Mouse (Mus musculus): ENCODE measurements around the gene Mrpl16. TPM values are rescaled to one million over a fixed set of nuclear protein-coding genes. Genes with fewer than 3 reads are reported as not detected.
A peak's percentile ranks its signal among the peaks of the same experiment; 100 is the strongest.

Gene Mrpl16
- polyA plus RNA-seq, 1 experiment from 2014 or later: 48.6 TPM

DNA sequence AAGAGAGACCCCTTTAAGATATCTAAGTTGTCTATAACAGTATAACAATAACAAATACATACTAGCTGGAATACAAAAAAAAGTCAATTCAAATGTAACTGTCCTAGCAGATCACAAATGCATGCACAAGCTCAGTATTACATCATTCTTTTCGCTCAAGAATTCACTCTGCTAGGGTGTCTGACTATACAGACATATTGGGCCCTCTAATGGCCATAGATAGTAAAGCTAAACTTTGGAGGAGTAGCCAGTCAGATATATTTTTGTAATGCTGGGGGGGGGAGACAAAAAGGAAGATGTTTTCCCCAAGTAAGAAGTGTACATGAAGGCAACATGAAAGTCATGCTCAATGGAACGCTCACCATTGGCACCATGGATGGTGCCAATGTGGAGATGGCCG lies 5.1 kb upstream of the Mrpl16 start:
- Histone ChIP-seq H3K9me3 (ENCODE audit: control insufficient read depth, low read length) (no peaks in the 10 kb centered on the region), H3K4me3 (ENCODE audit: low read depth, low read length) (no peak overlapping the region), H3K9ac (ENCODE audit: low read length) (no peak overlapping the region), H3K36me3 (ENCODE audit: control insufficient read depth, insufficient read depth, low read length) (no peaks in the 10 kb centered on the region), H3K27me3 (ENCODE audit: control insufficient read depth, insufficient read depth, low read length) (no peaks in the 10 kb centered on the region), H3K4me1 (ENCODE audit: control insufficient read depth, insufficient read depth, low read length) (no peaks in the 10 kb centered on the region), H3K4me2 (ENCODE audit: low read depth) (no peak overlapping the region), H3K27ac (ENCODE audit: low read depth, low read length) (no peak overlapping the region)
- 83% methylated on average over 3 of the region's 3 CpGs for WGBS
- ATAC-seq (ENCODE audit: insufficient read depth, low FRiP score, low TSS enrichment): no peak
- no peak for DNase-seq (ENCODE audit: low spot score)

DNA sequence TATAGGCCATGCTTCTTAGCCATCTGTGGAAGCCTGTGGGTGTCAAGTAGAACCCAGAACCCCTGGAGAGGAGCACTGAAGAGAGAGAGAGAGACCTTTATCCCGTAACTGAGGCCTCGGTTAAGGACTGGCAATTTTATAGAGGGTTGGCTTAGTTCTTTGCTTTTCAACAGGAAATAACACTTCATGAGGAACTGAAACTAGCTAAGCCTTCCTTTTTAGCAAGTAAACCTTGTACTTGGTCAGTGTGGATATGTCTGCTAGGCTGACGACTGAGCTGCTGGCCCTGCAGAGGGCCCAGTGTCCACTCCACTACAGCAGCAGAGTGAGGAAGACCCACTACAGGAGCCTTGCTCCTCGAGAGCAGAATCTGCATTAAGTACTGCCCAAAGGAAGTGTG lies 3.8 kb upstream of the Mrpl16 start:
- H3K9me3 ChIP-seq (ENCODE audit: control insufficient read depth, low read length): no peaks in the 10 kb centered on the region
- no peaks in the 10 kb centered on the region for H3K4me1 ChIP-seq (ENCODE audit: control insufficient read depth, insufficient read depth, low read length)
- H3K27me3 ChIP-seq (ENCODE audit: control insufficient read depth, insufficient read depth, low read length): no peaks in the 10 kb centered on the region
- 73% methylated on average over 4 of the region's 4 CpGs for WGBS
- no peak overlapping the region for H3K4me2 ChIP-seq (ENCODE audit: low read depth)
- no peaks in the 10 kb centered on the region for H3K36me3 ChIP-seq (ENCODE audit: control insufficient read depth, insufficient read depth, low read length)
- ATAC-seq (ENCODE audit: insufficient read depth, low FRiP score, low TSS enrichment): no peak
- H3K4me3 ChIP-seq (ENCODE audit: low read depth, low read length): no peak overlapping the region
- no peak overlapping the region for H3K27ac ChIP-seq (ENCODE audit: low read depth, low read length)
- DNase-seq (ENCODE audit: low spot score): no peak
- H3K9ac ChIP-seq (ENCODE audit: low read length): no peak overlapping the region

DNA sequence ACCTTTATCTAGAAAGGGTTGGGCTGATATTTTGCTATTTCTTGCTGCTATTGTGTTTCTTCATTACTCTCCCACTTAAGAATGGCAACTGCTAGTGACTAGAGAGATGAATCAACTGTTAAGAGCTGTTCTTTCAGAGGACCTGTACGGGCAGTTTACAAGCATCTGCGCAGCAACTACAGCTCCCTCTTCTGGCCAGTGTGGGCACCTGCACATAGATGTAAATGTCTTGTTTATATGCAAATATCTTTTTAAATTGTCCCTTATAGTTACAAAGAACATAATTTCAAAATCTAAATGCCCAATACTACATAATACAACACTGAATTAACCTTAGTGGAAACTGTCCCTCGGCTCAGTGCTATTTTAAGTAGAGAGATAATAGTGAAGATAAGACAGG lies 2.0 kb upstream of the Mrpl16 start:
- H3K27me3 ChIP-seq (ENCODE audit: control insufficient read depth, insufficient read depth, low read length): no peaks in the 10 kb centered on the region
- no peak overlapping the region for H3K27ac ChIP-seq (ENCODE audit: low read depth, low read length)
- no peak overlapping the region for H3K9ac ChIP-seq (ENCODE audit: low read length)
- H3K4me3 ChIP-seq (ENCODE audit: low read depth, low read length): no peak overlapping the region
- no peak for ATAC-seq (ENCODE audit: insufficient read depth, low FRiP score, low TSS enrichment)
- no peak overlapping the region for H3K4me2 ChIP-seq (ENCODE audit: low read depth)
- no peaks in the 10 kb centered on the region for H3K9me3 ChIP-seq (ENCODE audit: control insufficient read depth, low read length)
- DNase-seq (ENCODE audit: low spot score): no peak
- WGBS: 17% methylated on average over 3 of the region's 3 CpGs
- H3K36me3 ChIP-seq (ENCODE audit: control insufficient read depth, insufficient read depth, low read length): no peaks in the 10 kb centered on the region
- no peaks in the 10 kb centered on the region for H3K4me1 ChIP-seq (ENCODE audit: control insufficient read depth, insufficient read depth, low read length)

DNA sequence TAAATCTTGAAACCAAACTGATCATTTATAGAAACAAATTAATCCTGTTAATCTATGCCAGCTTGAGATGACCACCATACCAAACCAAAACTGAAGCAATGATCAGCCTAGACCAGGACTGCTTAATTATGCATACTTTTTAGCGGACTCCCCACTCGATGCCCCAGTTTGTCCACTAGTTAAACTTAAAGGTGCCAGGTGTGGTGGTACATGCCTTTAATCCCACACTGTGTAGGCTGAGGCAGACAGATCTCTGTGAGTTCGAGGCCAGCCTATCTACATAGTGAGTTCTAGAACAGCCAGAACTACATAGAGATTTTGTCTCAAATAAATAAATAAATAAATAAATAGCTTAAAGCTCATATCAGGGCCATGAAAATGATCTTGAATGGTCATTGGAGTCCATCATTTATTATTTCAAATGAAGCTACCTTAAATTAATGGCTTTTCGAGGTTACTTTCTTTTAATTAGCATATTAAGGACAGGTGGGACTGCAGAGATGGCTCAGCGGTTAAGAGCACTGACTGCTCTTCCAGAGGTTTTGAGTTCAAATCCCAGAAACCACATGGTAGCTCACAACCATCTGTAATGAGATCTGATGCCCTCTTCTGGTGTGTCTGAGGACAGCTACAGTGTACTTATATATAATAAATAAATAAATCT lies 802 bp upstream of the Mrpl16 start:
- H3K27me3 ChIP-seq (ENCODE audit: control insufficient read depth, insufficient read depth, low read length): no peaks in the 10 kb centered on the region
- no peak overlapping the region for H3K9ac ChIP-seq (ENCODE audit: low read length)
- no peak overlapping the region for H3K4me3 ChIP-seq (ENCODE audit: low read depth, low read length)
- no peak overlapping the region for H3K4me2 ChIP-seq (ENCODE audit: low read depth)
- 85% methylated on average over 5 of the region's 5 CpGs for WGBS
- no peaks in the 10 kb centered on the region for H3K9me3 ChIP-seq (ENCODE audit: control insufficient read depth, low read length)
- no peak overlapping the region for H3K27ac ChIP-seq (ENCODE audit: low read depth, low read length)
- H3K4me1 ChIP-seq (ENCODE audit: control insufficient read depth, insufficient read depth, low read length): no peaks in the 10 kb centered on the region
- peak; percentile 39; the same call in 1 of the 2 replicates for ATAC-seq (ENCODE audit: insufficient read depth, low FRiP score, low TSS enrichment)
- no peaks in the 10 kb centered on the region for H3K36me3 ChIP-seq (ENCODE audit: control insufficient read depth, insufficient read depth, low read length)
- DNase-seq (ENCODE audit: low spot score): no peak

DNA sequence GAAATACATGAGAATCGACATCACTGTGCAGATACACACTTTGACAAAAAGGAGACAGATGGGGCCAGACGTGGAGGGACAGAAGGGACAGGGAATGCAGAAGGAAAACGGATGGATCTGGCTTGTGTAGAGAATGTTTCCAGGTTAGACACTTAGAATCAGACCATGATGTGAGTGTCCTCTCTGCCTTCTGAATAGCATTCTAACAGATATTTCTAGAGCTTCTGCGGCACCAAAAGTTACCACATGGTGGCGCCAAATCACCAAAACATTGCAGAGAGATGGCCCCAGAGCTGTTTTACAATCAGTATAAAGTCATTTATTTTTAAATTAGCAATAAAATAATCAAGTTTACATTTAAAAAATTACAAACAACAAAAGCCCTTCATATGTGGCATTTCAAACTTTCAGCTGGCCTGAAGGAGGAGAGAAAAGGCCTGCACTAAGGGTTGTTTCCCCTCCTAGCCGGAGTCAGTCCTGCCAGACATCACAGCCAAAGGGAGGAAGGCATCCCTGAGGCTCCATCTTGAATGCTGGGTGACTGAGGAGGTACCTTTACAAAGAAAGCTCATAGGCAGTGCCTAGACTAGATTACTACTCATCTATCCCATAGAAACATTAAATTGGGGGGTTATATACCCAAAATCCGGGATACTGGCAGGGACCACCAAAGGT lies 7.1 kb downstream of the Mrpl16 start:
- Histone ChIP-seq H3K9ac (ENCODE audit: low read length) (no peak overlapping the region), H3K4me1 (ENCODE audit: control insufficient read depth, insufficient read depth, low read length) (no peaks in the 10 kb centered on the region), H3K4me3 (ENCODE audit: low read depth, low read length) (no peak overlapping the region), H3K36me3 (ENCODE audit: control insufficient read depth, insufficient read depth, low read length) (no peaks in the 10 kb centered on the region), H3K27ac (ENCODE audit: low read depth, low read length) (no peak overlapping the region), H3K9me3 (ENCODE audit: control insufficient read depth, low read length) (no peaks in the 10 kb centered on the region), H3K4me2 (ENCODE audit: low read depth) (no peak overlapping the region), H3K27me3 (ENCODE audit: control insufficient read depth, insufficient read depth, low read length) (no peaks in the 10 kb centered on the region)
- no peak; the same call in 1 of the 2 replicates for ATAC-seq (ENCODE audit: insufficient read depth, low FRiP score, low TSS enrichment)
- peak; percentile 67 for DNase-seq (ENCODE audit: low spot score)
- 63% methylated on average over 7 of the region's 7 CpGs for WGBS

DNA sequence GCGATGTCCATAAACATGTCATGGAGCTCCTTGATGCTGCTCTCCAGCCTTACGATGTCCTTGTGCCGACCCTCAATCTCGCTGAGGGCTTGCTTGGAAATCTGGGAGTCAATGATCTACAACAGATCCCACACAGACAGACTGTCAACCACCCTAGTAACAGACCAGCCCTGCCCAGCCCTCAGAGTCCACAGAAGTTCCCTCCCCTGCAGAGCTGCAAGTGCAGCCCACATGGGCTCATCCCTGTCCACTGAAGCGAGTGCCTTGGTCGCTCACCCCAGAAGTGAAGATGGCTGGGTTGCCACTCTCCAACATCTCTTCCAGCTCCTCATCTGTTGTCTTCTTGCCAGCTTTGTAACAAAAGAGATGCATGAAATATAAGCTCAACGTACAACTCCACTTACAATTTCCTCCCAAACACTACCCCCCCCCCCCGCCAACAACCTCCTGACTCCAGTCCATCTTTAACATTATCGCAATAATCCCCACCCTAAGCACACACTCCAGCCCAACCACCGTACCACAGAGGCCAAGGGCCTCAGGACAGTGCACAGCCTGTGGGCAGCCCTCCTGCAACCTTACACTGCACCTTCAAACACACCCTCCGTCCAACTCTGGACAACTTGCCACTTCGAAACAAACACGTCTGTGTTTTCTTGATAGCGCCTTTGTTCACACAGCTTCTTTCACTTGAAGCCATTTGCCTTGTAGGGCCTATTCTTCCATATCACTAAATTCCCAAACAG lies 15.4 kb downstream of the Mrpl16 start:
- Histone ChIP-seq H3K27me3 (ENCODE audit: control insufficient read depth, insufficient read depth, low read length) (no peaks in the 10 kb centered on the region), H3K4me1 (ENCODE audit: control insufficient read depth, insufficient read depth, low read length) (no peaks in the 10 kb centered on the region), H3K36me3 (ENCODE audit: control insufficient read depth, insufficient read depth, low read length) (no peaks in the 10 kb centered on the region), H3K4me3 (ENCODE audit: low read depth, low read length) (no peak overlapping the region), H3K9ac (ENCODE audit: low read length) (no peak overlapping the region), H3K9me3 (ENCODE audit: control insufficient read depth, low read length) (no peaks in the 10 kb centered on the region), H3K27ac (ENCODE audit: low read depth, low read length) (no peak overlapping the region), H3K4me2 (ENCODE audit: low read depth) (no peak overlapping the region)
- DNase-seq (ENCODE audit: low spot score) (no peak), ATAC-seq (ENCODE audit: insufficient read depth, low FRiP score, low TSS enrichment) (no peak)
- 89% methylated on average over 14 of the region's 14 CpGs for WGBS

DNA sequence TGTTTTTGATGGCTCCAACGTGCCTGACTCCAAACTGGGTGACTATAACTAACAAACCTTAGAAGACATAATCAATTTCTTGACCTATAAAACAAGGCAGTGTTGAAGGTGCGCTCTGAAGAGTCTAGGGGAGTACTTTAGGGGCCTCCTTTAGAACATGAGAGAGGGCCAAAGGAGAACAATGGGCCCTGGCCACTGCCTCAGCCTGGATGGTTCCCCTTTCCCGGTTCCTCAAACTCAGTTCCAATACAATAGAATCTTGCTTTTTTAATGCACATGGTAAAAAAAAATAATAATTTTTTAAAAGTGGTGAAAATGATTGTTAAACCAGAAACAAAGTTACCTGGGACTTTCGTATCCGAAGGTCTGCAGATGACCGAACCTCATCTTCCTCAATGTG lies 17.6 kb downstream of the Mrpl16 start:
- Histone ChIP-seq H3K9ac (ENCODE audit: low read length) (no peak overlapping the region), H3K9me3 (ENCODE audit: control insufficient read depth, low read length) (no peaks in the 10 kb centered on the region), H3K36me3 (ENCODE audit: control insufficient read depth, insufficient read depth, low read length) (no peaks in the 10 kb centered on the region), H3K27ac (ENCODE audit: low read depth, low read length) (no peak overlapping the region), H3K4me1 (ENCODE audit: control insufficient read depth, insufficient read depth, low read length) (no peaks in the 10 kb centered on the region), H3K4me3 (ENCODE audit: low read depth, low read length) (no peak overlapping the region), H3K27me3 (ENCODE audit: control insufficient read depth, insufficient read depth, low read length) (no peaks in the 10 kb centered on the region), H3K4me2 (ENCODE audit: low read depth) (no peak overlapping the region)
- ATAC-seq (ENCODE audit: insufficient read depth, low FRiP score, low TSS enrichment) (no peak), DNase-seq (ENCODE audit: low spot score) (no peak)
- 89% methylated on average over 6 of the region's 6 CpGs for whole genome bisulfite sequencing

DNA sequence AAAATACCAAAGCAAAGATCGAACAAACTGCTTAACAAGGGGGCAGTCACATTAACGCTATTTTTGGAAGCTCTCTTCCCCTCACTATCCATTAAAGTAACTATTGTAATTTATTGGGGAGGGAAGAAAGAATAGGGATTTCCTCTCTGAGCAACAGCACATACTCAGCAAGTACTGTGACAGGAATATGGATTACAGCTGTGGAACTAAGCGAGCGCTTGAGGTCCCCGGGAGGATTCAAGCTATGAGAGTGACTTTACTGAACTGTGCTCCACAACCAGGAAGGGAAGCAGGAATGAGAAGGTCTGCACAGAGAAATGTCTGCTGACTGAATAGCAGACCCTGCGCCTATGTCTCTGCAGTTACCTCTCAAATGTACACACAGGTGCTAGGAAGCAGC lies 18.7 kb downstream of the Mrpl16 start:
- H3K27ac ChIP-seq (ENCODE audit: low read depth, low read length): no peak overlapping the region
- ATAC-seq (ENCODE audit: insufficient read depth, low FRiP score, low TSS enrichment) (no peak), DNase-seq (ENCODE audit: low spot score) (no peak)
- no peaks in the 10 kb centered on the region for H3K4me1 ChIP-seq (ENCODE audit: control insufficient read depth, insufficient read depth, low read length)
- no peak overlapping the region for H3K4me3 ChIP-seq (ENCODE audit: low read depth, low read length)
- H3K9ac ChIP-seq (ENCODE audit: low read length): no peak overlapping the region
- H3K9me3 ChIP-seq (ENCODE audit: control insufficient read depth, low read length): no peaks in the 10 kb centered on the region
- WGBS: 93% methylated on average over 6 of the region's 6 CpGs
- H3K36me3 ChIP-seq (ENCODE audit: control insufficient read depth, insufficient read depth, low read length): no peaks in the 10 kb centered on the region
- no peaks in the 10 kb centered on the region for H3K27me3 ChIP-seq (ENCODE audit: control insufficient read depth, insufficient read depth, low read length)
- no peak overlapping the region for H3K4me2 ChIP-seq (ENCODE audit: low read depth)

DNA sequence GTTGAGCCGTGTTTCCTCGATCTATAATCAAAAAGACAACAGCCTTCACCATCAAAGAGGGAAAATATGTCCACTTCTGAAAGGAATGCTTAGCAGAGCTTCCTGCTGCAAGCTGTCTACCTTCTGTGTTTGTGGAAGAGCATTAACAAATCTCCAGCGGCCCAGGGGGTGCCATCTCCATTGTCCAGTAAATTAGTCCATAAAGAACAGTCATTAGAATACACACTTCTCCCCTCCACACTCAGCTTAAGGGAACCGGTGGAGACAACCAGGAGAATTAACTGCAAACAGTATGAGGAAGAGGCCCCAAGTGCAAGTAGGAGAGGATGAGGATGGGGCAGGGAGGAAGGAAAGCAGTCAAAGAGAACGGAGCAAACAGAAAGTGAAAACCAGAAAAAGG lies 21.6 kb downstream of the Mrpl16 start:
- WGBS: 69% methylated on average over 5 of the region's 5 CpGs
- H3K9me3 ChIP-seq (ENCODE audit: control insufficient read depth, low read length): no peaks in the 10 kb centered on the region
- H3K4me1 ChIP-seq (ENCODE audit: control insufficient read depth, insufficient read depth, low read length): no peaks in the 10 kb centered on the region
- H3K27me3 ChIP-seq (ENCODE audit: control insufficient read depth, insufficient read depth, low read length): no peaks in the 10 kb centered on the region
- no peak overlapping the region for H3K9ac ChIP-seq (ENCODE audit: low read length)
- ATAC-seq (ENCODE audit: insufficient read depth, low FRiP score, low TSS enrichment) (no peak), DNase-seq (ENCODE audit: low spot score) (no peak)
- no peaks in the 10 kb centered on the region for H3K36me3 ChIP-seq (ENCODE audit: control insufficient read depth, insufficient read depth, low read length)
- H3K4me2 ChIP-seq (ENCODE audit: low read depth): no peak overlapping the region
- H3K27ac ChIP-seq (ENCODE audit: low read depth, low read length): no peak overlapping the region
- H3K4me3 ChIP-seq (ENCODE audit: low read depth, low read length): no peak overlapping the region
